Mouse (Mus musculus): ENCODE data around the gene Gm20518. TPM values are rescaled to one million over a fixed set of nuclear protein-coding genes. Genes with fewer than 3 reads are reported as not detected.
A peak's percentile ranks its signal among the peaks of the same experiment; 100 is the strongest.

Gm20518 gene
- polyA plus RNA-seq, 1 experiment from 2014 or later, result 0.19 TPM

- WGBS, result 37% methylated on average over 3 of the region's 3 CpGs
- Histone ChIP-seq H3K27me3 (no peaks in the 10 kb centered on the region), H3K4me1 (replicated peaks) (peaks cover 28% of the 10 kb centered on the region), H3K9ac (no peak overlapping the region), H3K36me3 (no peaks in the 10 kb centered on the region), H3K27ac (peak overlapping the region; percentile 72), H3K9me3 (replicated peaks) (no peaks in the 10 kb centered on the region), H3K4me2 (no peak overlapping the region), H3K4me3 (no peak overlapping the region)
- ATAC-seq (replicated peaks; ENCODE audit: insufficient number of reproducible peaks, insufficient read depth, low FRiP score, low read depth), result no peak
Measured at GRCm38 (mm10) chr16:17892606-17893005, 1.1 kb upstream of the Gm20518 start.

DNA sequence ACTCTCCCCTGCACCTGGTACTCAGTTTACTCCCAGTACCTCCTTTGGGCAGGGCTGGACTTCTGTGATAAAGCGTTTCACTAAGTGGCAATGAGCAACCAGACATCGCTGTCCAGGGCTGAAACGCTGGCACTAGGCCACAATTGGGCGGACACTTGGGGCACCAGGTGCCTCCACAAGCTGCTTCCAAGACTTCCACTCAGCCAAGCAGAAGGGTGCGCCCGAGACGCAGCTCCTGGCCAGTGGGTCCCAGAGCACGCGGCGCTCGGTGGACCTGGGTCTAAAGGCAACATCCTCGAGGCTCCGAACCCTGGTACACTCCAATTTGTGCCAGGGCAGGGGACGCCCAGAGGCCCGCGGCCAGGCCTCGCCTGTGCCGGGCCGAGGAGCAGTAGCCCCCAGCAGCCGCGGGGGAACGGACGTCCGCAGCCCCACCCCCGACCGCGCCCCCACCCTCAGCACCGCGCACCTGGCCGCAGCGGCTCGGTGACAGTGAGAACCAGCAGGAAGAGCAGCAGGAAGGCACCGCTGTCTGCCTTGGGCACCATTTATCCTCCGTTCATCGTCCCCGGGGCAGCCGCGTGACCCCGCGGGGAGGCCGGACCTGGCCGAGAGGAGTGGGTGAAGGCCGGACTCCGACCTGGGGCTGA is 429 bp downstream of the Gm20518 start:
- Histone ChIP-seq H3K36me3 (no peaks in the 10 kb centered on the region), H3K4me3 (peak overlapping the region; percentile 95), H3K9me3 (replicated peaks) (no peaks in the 10 kb centered on the region), H3K27ac (peak overlapping the region; percentile 97), H3K9ac (peak overlapping the region; percentile 96), H3K4me1 (replicated peaks) (peaks cover 30% of the 10 kb centered on the region), H3K4me2 (peak overlapping the region; percentile 73), H3K27me3 (no peaks in the 10 kb centered on the region)
- WGBS, result under 1% methylated on average over 44 of the region's 44 CpGs
- ATAC-seq (replicated peaks; ENCODE audit: insufficient number of reproducible peaks, insufficient read depth, low FRiP score, low read depth), result peak; percentile 59

GRCm38 (mm10) chr16:17890342-17890727 is 1.1 kb downstream of the Gm20518 start:
- H3K4me2 ChIP-seq, result peak overlapping the region; percentile 73
- H3K27ac ChIP-seq, result no peak overlapping the region
- no peaks in the 10 kb centered on the region for H3K9me3 ChIP-seq (replicated peaks)
- ATAC-seq (replicated peaks; ENCODE audit: insufficient number of reproducible peaks, insufficient read depth, low FRiP score, low read depth), result no peak
- H3K4me1 ChIP-seq (replicated peaks), result peaks cover 30% of the 10 kb centered on the region
- peak overlapping the region; percentile 95 for H3K4me3 ChIP-seq
- peak overlapping the region; percentile 96 for H3K9ac ChIP-seq
- 48% methylated on average over 2 of the region's 2 CpGs for WGBS
- no peaks in the 10 kb centered on the region for H3K36me3 ChIP-seq
- no peaks in the 10 kb centered on the region for H3K27me3 ChIP-seq

DNA sequence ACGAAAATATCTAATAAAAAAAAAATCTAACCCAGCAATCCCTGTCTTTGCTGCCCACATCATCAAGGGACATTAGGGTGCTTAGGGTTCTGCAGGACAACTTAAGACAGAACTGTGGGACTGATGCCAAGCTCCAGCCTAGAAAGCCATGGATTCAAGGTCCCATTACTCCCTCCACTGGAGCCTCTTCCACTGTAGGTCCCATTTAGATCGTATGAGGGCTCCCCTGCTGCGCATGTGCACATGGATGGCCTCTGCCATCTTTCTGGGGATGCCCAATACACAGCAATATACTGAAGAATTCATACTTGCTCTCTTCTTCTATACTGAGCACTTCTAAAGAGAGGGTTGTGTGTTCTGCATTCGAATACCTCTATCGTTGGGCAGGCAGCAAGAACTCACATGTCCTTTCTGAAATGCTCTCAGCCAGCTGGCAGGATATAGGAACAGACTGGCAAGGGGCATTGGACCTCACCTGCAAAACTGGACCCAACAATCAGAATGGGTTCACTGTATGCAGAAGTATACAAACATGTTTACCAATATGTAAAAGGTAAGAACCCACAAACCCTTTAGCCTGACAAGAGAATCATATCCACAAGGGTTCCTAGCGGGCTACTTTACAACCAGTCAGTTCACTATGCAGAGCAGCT is 1.7 kb downstream of the Gm20518 start:
- Histone ChIP-seq H3K4me1 (replicated peaks) (peaks cover 30% of the 10 kb centered on the region), H3K27ac (no peak overlapping the region), H3K4me3 (peak overlapping the region; percentile 95), H3K27me3 (no peaks in the 10 kb centered on the region), H3K36me3 (no peaks in the 10 kb centered on the region), H3K9ac (no peak overlapping the region), H3K4me2 (peak overlapping the region; percentile 73), H3K9me3 (replicated peaks) (no peaks in the 10 kb centered on the region)
- WGBS, result 82% methylated on average over 6 of the region's 6 CpGs
- ATAC-seq (replicated peaks; ENCODE audit: insufficient number of reproducible peaks, insufficient read depth, low FRiP score, low read depth), result no peak

GRCm38 (mm10) chr16:17884116-17884515 is 7.4 kb downstream of the Gm20518 start:
- Histone ChIP-seq H3K9me3 (replicated peaks) (no peaks in the 10 kb centered on the region), H3K27ac (no peak overlapping the region), H3K4me2 (no peak overlapping the region), H3K36me3 (no peaks in the 10 kb centered on the region; the same call in 1 of the 2 replicates), H3K4me1 (replicated peaks) (peaks cover 20% of the 10 kb centered on the region), H3K27me3 (no peaks in the 10 kb centered on the region), H3K4me3 (no peak overlapping the region), H3K9ac (no peak overlapping the region)
- 60% methylated on average over 6 of the region's 6 CpGs for WGBS
- no peak for ATAC-seq (replicated peaks; ENCODE audit: insufficient number of reproducible peaks, insufficient read depth, low FRiP score, low read depth)

- H3K4me1 ChIP-seq (replicated peaks), result peaks cover 20% of the 10 kb centered on the region
Measured at GRCm38 (mm10) chr16:17882196-17882595, 9.3 kb downstream of the Gm20518 start.

DNA sequence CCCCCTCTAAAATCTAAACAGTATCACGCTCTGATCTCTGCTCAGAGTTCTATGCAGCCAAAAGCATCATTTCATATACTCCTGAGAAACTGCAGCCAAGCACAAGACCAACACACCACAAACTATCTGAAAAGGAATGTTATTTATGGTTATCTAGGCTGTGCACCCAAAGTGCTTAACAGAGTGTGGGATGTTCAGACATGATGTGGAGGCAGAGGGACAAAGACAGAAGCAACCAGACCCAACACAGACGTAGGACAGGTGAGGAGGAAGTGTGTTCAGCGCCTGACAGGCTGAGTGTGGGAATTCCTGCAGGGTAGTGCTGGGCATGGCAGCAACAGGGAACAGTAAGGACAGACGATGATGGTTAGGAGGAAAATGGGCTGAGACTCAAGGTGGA is 11.9 kb downstream of the Gm20518 start:
- Histone ChIP-seq H3K27ac (no peak overlapping the region), H3K4me3 (no peak overlapping the region), H3K36me3 (no peaks in the 10 kb centered on the region; the same call in 1 of the 2 replicates), H3K4me2 (no peak overlapping the region), H3K4me1 (replicated peaks) (peaks cover 29% of the 10 kb centered on the region), H3K9ac (no peak overlapping the region), H3K27me3 (no peaks in the 10 kb centered on the region), H3K9me3 (replicated peaks) (no peaks in the 10 kb centered on the region)
- ATAC-seq (replicated peaks; ENCODE audit: insufficient number of reproducible peaks, insufficient read depth, low FRiP score, low read depth), result no peak
- 80% methylated on average over 4 of the region's 4 CpGs for WGBS

More at GRCm38 (mm10) chr16:17882196-17882595, 9.3 kb downstream of the Gm20518 start:
- ATAC-seq (replicated peaks; ENCODE audit: insufficient number of reproducible peaks, insufficient read depth, low FRiP score, low read depth), result no peak
- no peaks in the 10 kb centered on the region for H3K27me3 ChIP-seq
- no peak overlapping the region for H3K27ac ChIP-seq
- H3K9ac ChIP-seq, result no peak overlapping the region
- no peak overlapping the region for H3K4me3 ChIP-seq
- H3K36me3 ChIP-seq, result no peaks in the 10 kb centered on the region; the same call in 1 of the 2 replicates
- H3K4me2 ChIP-seq, result no peak overlapping the region
- H3K9me3 ChIP-seq (replicated peaks), result no peaks in the 10 kb centered on the region

DNA sequence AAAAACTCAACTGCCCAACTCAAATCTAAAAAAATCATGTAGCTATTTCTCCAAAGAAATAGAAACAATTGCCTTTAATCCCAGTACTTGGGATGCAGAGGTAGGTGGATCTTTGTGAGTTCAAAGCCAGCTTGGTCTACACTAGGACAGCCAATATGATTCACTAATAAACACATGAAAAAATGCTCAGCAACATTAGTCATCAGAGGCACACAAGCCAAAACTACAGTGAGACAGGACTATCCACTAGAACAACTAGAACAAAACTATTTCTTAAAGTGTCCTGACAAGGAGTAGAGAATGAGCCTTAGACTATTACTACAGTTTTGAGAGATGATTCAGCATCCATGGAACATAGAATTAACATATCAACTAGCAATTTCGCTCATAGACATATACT is 15.4 kb downstream of the Gm20518 start:
- H3K36me3 ChIP-seq, result peaks cover 7% of the 10 kb centered on the region; the same call in 1 of the 2 replicates
- H3K27me3 ChIP-seq, result no peaks in the 10 kb centered on the region
- no peaks in the 10 kb centered on the region for H3K9me3 ChIP-seq (replicated peaks)
- 87% methylated on average over 1 of the region's 1 CpGs for WGBS
- H3K9ac ChIP-seq, result no peak overlapping the region
- H3K4me3 ChIP-seq, result no peak overlapping the region
- peaks cover 37% of the 10 kb centered on the region for H3K4me1 ChIP-seq (replicated peaks)
- H3K27ac ChIP-seq, result no peak overlapping the region
- ATAC-seq (replicated peaks; ENCODE audit: insufficient number of reproducible peaks, insufficient read depth, low FRiP score, low read depth), result no peak
- H3K4me2 ChIP-seq, result no peak overlapping the region

DNA sequence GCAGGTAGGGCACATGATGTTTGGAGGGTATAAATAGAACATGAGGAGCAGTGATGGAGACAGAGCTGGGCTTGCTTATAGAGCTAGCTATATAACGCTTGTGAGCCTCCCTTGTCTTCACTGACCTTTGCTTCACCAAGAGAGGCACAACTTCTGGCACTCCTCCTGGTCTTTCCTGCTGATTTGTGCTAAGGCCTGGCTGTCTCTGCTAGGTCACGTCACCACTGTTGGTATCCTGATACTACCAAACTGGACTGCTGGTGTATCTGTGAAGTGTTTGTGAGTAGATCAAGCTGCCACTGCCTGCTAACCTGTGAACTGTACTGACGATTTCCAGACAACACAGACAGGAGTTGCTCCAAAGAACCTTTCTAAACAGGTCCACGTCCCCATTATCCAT is 16.3 kb downstream of the Gm20518 start:
- peaks cover 9% of the 10 kb centered on the region; the same call in 1 of the 2 replicates for H3K36me3 ChIP-seq
- H3K4me1 ChIP-seq (replicated peaks), result peaks cover 41% of the 10 kb centered on the region
- no peak overlapping the region for H3K4me3 ChIP-seq
- no peak overlapping the region for H3K4me2 ChIP-seq
- no peak overlapping the region for H3K9ac ChIP-seq
- ATAC-seq (replicated peaks; ENCODE audit: insufficient number of reproducible peaks, insufficient read depth, low FRiP score, low read depth), result no peak; the same call in 1 of the 2 replicates
- WGBS, result 30% methylated on average over 4 of the region's 4 CpGs
- no peaks in the 10 kb centered on the region for H3K27me3 ChIP-seq
- peak overlapping the region; percentile 52 for H3K27ac ChIP-seq
- no peaks in the 10 kb centered on the region for H3K9me3 ChIP-seq (replicated peaks)

- H3K27me3 ChIP-seq, result no peaks in the 10 kb centered on the region
- no peak overlapping the region for H3K4me3 ChIP-seq
- peaks cover 36% of the 10 kb centered on the region for H3K4me1 ChIP-seq (replicated peaks)
- no peak overlapping the region for H3K4me2 ChIP-seq
- no peaks in the 10 kb centered on the region for H3K9me3 ChIP-seq (replicated peaks)
- H3K27ac ChIP-seq, result peak overlapping the region; percentile 17
- WGBS, result 21% methylated on average over 4 of the region's 4 CpGs
- H3K36me3 ChIP-seq, result peaks cover 11% of the 10 kb centered on the region; the same call in 1 of the 2 replicates
- no peak overlapping the region for H3K9ac ChIP-seq
- ATAC-seq (replicated peaks; ENCODE audit: insufficient number of reproducible peaks, insufficient read depth, low FRiP score, low read depth), result no peak
Measured at GRCm38 (mm10) chr16:17872995-17873394, 18.5 kb downstream of the Gm20518 start.

GRCm38 (mm10) chr16:17871248-17871647 is 20.2 kb downstream of the Gm20518 start:
- H3K36me3 ChIP-seq, result peaks cover 14% of the 10 kb centered on the region; the same call in 1 of the 2 replicates
- H3K4me2 ChIP-seq, result no peak overlapping the region
- no peaks in the 10 kb centered on the region for H3K27me3 ChIP-seq
- no peaks in the 10 kb centered on the region for H3K9me3 ChIP-seq (replicated peaks)
- ATAC-seq (replicated peaks; ENCODE audit: insufficient number of reproducible peaks, insufficient read depth, low FRiP score, low read depth), result no peak
- H3K27ac ChIP-seq, result no peak overlapping the region
- H3K9ac ChIP-seq, result no peak overlapping the region
- H3K4me3 ChIP-seq, result no peak overlapping the region
- H3K4me1 ChIP-seq (replicated peaks), result peaks cover 36% of the 10 kb centered on the region
- WGBS, result 42% methylated on average over 5 of the region's 5 CpGs

All from heart, embryonic 15.5 days (tissue).